8 mouse cellular contexts compared by ENCODE assay signal in the genomic region with DNA sequence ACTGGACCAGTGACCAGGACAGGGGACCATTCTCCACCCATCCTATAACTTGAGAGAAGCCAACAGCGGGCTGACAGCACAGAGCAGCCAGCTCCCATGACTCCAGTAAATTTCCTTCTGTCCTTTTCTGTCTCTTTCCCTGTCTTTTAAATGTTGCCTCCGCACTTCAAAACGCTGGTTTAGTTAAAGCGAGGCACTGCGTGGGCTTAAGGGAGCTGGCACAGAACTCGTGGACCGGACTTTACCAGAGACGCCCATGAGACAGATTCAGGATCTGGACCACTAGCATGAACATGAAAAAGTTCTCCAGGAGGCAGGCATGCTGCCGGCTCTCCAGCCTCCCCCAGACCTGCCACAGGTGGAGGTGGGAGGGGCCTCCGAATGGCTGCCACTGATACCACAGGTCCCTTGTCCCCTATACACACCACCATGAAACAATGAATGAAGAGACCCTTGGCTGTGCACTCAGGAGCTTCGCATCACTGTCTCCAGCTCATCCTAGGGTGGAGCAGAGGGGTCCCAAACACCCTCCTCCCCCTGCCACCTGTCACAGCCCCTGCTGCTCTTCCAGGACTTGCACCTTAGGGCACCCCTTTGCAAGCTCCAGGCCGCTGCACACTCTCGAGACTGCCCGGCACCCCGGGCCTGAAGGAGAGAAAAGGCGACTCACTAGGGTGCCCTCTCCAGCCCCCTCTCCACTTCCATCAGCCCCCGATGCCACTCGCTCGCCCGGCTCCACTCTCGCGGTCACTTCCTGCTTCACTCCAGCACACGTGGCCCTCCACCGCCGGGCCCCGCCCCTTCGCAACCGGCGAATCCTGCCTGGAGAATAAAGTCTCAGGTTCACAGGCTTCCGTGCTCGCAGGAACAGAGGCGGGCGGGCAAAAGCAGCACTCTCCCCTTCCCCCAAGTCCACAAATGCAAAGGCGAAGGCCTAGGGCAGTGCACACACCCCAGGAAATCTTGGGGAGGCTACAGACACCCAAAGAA. TPM values are rescaled to one million over a fixed set of nuclear protein-coding genes. Genes with fewer than 3 reads are reported as not detected.
DNase-seq lines count a peak whose midpoint lies in the region; ATAC-seq and TF ChIP-seq lines count a peak whose summit lies in the region.

No protein-coding gene starts in this region.

- peak overlapping the region; percentile 48 for H3K4me3 ChIP-seq in hindbrain, embryonic 11.5 days (ENCODE audit: low read depth, low read length)
- peak overlapping the region; percentile 42 for H3K4me3 ChIP-seq in lung, postnatal 0 days (ENCODE audit: low read depth, low read length)

- TF ChIP-seq CTCF in lung, postnatal 0 days (IDR thresholded peaks at IDR 0.05): no peak

- 0 out of 2 replicates have a peak, but pooled peaks cover 2% of the 10 kb centered on the region for H3K4me1 ChIP-seq in hindbrain, embryonic 11.5 days (replicated peaks; ENCODE audit: control insufficient read depth, insufficient read depth, low read length)
- 0 out of 2 replicates have a peak, but pooled peaks cover 3% of the 10 kb centered on the region for H3K4me1 ChIP-seq in lung, postnatal 0 days (ENCODE audit: insufficient read depth, low read depth, low read length)

- 9% methylated on average over 30 of the region's 34 CpGs for WGBS in hindbrain, embryonic 11.5 days
- 9% methylated on average over 32 of the region's 34 CpGs for WGBS in lung, postnatal 0 days

- peak; percentile 89 for DNase-seq in MN1 (ENCODE audit: low spot score)
- peak; percentile 36 for DNase-seq in cerebellum, adult 8-10 months
- DNase-seq in hindbrain, embryonic 11.5 days (ENCODE audit: low spot score): peak; percentile 92
- DNase-seq in layer of hippocampus, adult 9-11 months: peak; percentile 75
- DNase-seq in lung, postnatal 0 days (ENCODE audit: low spot score): peak; percentile 92
- peak; percentile 35 for DNase-seq in ovary, postnatal 10 days (ENCODE audit: low spot score)
- DNase-seq in thymus, postnatal 0 days (ENCODE audit: low spot score): peak; percentile 92

- H3K27ac ChIP-seq in hindbrain, embryonic 11.5 days (ENCODE audit: low read depth, low read length): no peak overlapping the region
- H3K27ac ChIP-seq in lung, postnatal 0 days (ENCODE audit: low read length): no peak overlapping the region

- no peaks in the 10 kb centered on the region for H3K9me3 ChIP-seq in hindbrain, embryonic 11.5 days (ENCODE audit: control insufficient read depth, low read length)
- H3K9me3 ChIP-seq in lung, postnatal 0 days (ENCODE audit: low read length): no peaks in the 10 kb centered on the region

- TF ChIP-seq EP300 in lung, postnatal 0 days (IDR thresholded peaks at IDR 0.05): no peak

- peak overlapping the region; percentile 79 for H3K4me2 ChIP-seq in hindbrain, embryonic 11.5 days (replicated peaks; ENCODE audit: low read depth, low read length)
- H3K4me2 ChIP-seq in lung, postnatal 0 days (replicated peaks; ENCODE audit: low read depth, low read length): peak overlapping the region; percentile 87

- H3K36me3 ChIP-seq in hindbrain, embryonic 11.5 days (ENCODE audit: control insufficient read depth, insufficient read depth, low read length): no peaks in the 10 kb centered on the region
- no peaks in the 10 kb centered on the region for H3K36me3 ChIP-seq in lung, postnatal 0 days (ENCODE audit: insufficient read depth, low read length)

- no peaks in the 10 kb centered on the region for H3K27me3 ChIP-seq in hindbrain, embryonic 11.5 days (ENCODE audit: control insufficient read depth, insufficient read depth, low read length)
- H3K27me3 ChIP-seq in lung, postnatal 0 days (replicated peaks; ENCODE audit: insufficient read depth, low read length): no peaks in the 10 kb centered on the region

- H3K9ac ChIP-seq in hindbrain, embryonic 11.5 days (ENCODE audit: low read depth, low read length): peak overlapping the region; percentile 65
- 0 out of 2 replicates have a peak overlapping the region, but pooled peaks have one; percentile 20 for H3K9ac ChIP-seq in lung, postnatal 0 days (replicated peaks; ENCODE audit: low read depth)

- ATAC-seq in frontal cortex, adult (ENCODE audit: low TSS enrichment): peak; percentile 93
- peak; percentile 87 for ATAC-seq in hindbrain, embryonic 11.5 days (ENCODE audit: low FRiP score)
- peak; percentile 95 for ATAC-seq in lung, postnatal 0 days

RNA-seq across cellular contexts. Expression of a gene that starts 53.8 kb away (rescaled TPM):
- polyA plus RNA-seq in hindbrain, embryonic 11.5 days (2014; fragmentation: Nextera tagmentation; extraction: Ambion mirVana): 36.9 and 41.9 TPM in 2 replicates
- 3.9 and 4.0 TPM in 2 replicates for polyA plus RNA-seq in lung, postnatal 0 days (2015; fragmentation: Nextera tagmentation; extraction: Ambion mirVana)
- 3.4 and 4.0 TPM in 2 replicates for polyA plus RNA-seq in thymus, postnatal 0 days (2015; fragmentation: Nextera tagmentation; extraction: Ambion mirVana)

Comparison
In these comparisons a context has a peak if more than half of its experiments do, and no peak if none do; other contexts are left out.
1. DNase-seq: peak in every context shown above with its lines; median percentile 92 in hindbrain, embryonic 11.5 days; 92 in lung, postnatal 0 days; 92 in thymus, postnatal 0 days; 89 in MN1; 75 in layer of hippocampus, adult 9-11 months; 36 in cerebellum, adult 8-10 months; 35 in ovary, postnatal 10 days.